Mouse (Mus musculus): ENCODE results near the gene Sdr39u1. TPM values are rescaled to one million over a fixed set of nuclear protein-coding genes. Genes with fewer than 3 reads are reported as not detected.

Sdr39u1 gene
- total RNA-seq (2015) (11.7 and 18.2 TPM in 2 replicates), total RNA-seq (2017) (4.2 and 6.9 TPM in 2 replicates)

GRCm38 (mm10) chr14:55899701-55900413 is at the start of gene Sdr39u1:
TSS of gene Sdr39u1 (minus strand) at chr14:55900293.
- ATAC-seq (replicated peaks; ENCODE audit: poor library complexity), result peak; percentile 96

DNA sequence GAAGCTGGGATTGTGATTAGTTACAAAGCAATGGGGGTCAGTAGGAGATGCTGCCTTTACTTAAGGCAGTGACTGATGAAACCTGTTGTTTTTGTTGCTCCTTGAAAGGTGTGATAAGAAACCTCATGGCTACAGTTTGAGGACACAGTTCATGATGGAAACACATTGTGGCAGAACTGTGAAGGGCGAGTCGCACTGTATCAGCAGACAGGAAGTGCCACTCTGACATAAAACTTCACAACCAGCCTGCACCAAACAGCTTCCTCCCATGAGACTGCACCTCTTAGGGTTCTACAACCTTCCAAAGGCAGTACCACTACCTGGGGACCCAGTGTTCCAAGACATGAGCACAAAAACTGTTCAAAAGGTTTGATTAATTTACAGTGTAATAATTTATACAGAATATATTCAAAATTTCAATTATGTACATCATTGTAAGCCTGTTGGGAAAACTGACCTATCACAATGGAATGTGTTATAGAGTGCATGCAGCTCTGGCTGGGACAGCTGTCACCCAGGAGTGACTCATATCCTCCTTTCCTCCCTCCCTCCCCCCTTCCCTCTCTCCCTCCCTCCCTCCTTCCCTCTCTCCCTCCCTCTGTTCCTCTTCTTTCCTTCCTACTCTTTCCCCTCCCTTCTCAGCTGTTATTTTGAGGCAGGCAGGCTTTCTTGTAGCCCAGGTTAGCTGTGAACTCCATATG is 46.3 kb upstream of the Sdr39u1 start:
- ATAC-seq (replicated peaks; ENCODE audit: poor library complexity), result peak; percentile 42

- no peak for ATAC-seq (replicated peaks; ENCODE audit: poor library complexity)
Observed at GRCm38 (mm10) chr14:55944575-55944974, 44.5 kb upstream of the Sdr39u1 start, which contains the start of gene Cma1. TSS of gene Cma1 (minus strand) at chr14:55944675.

DNA sequence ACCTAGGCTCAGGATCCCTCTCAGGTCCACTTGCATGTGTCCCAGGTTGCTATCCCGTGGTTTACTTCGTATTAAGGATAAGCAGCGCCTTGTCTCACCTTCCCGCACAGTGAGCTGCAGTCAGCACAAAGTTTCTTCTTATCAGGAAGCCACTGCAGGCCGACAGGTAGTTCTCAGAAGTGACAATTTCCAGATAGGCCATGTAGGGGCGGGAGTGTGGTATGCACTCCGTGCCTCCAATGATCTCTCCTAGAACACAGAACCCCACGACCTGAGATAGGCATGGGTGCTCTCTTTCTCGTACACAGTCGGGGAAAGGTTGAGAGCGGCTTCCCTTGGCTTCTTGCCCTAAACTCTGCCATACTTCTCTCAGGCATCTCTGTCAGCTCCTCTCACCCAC is 43.5 kb upstream of the Sdr39u1 start:
- peak; percentile 20; the same call in 1 of the 2 replicates for ATAC-seq (replicated peaks; ENCODE audit: poor library complexity)

DNA sequence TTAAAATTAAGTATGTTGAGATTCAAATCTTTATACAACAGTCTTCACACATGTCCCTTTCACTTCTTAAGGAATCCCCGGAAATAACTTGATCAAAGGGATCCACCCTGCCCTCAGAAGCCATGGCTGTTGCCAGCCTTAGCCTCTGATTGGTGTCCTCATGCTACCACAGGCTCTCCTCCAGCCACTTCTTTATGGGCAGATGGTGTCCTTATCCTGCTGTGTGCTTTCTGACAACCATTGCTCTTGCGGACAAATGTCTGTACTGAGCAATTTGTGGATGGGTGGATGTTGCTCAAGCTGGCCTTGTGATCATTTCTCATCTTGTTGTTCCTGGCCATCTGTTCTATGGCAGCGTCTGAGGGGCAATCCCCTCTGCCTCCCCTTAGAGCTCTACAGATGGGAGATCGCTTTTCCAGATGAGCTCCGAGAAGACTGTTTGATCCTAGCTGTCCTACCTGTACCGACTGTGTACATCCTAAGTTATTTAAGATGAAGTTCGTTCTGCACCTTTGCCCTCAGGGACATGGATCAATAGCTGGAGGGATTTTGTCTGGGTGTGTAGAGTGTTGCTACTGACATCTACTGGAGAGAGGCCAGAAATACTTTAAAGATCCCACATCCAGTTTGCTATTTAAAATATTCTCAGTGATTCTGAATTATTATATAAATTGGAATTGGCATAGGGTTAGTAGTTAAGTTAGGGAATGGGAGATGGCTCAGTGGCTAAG is 40.1 kb upstream of the Sdr39u1 start:
- ATAC-seq (replicated peaks; ENCODE audit: poor library complexity), result no peak

GRCm38 (mm10) chr14:55933586-55933985 is 33.5 kb upstream of the Sdr39u1 start:
- no peak; the same call in 1 of the 2 replicates for ATAC-seq (replicated peaks; ENCODE audit: poor library complexity)

GRCm38 (mm10) chr14:55929263-55929997 is 29.3 kb upstream of the Sdr39u1 start:
- ATAC-seq (replicated peaks; ENCODE audit: poor library complexity), result 0 out of 2 replicates have a peak, but pooled peaks have one; percentile 24

- ATAC-seq (replicated peaks; ENCODE audit: poor library complexity), result peak; percentile 19; the same call in 1 of the 2 replicates
Observed at GRCm38 (mm10) chr14:55926847-55927246, 26.8 kb upstream of the Sdr39u1 start.

DNA sequence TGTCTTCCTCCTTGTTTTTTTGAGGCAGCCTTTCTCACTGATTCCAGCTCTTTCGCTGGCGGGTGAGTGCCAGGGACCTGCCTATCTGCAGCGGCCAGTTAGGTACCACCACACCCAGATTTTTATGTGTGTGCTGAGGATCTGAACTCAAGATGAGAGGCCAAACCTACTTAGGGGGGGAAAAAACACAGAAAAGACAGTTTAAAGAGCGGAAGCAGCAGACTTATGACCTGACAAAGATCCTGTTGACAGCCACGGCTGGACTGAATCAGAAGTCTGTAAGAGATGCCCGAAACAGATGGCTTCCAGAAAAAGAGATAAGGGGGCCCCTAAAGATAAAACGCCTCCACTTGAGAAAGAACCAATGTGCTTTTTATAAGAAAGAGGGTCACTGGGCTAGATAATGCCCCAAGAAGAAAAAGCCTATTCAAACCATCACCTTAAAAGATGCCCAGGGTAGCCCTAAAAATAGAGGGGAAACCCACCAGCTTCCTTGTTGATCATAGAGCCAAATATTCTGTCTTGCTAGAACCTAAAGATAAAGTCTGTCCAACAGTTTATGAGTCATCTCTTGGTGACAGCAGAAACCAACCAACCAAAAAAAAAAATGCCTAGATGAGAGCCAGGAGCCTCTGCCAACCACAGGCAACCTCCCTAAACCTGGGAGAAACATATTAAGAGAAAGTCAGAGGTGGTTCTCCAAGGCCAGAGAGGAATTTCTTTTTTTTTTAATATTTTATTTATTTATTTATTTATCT is 22.6 kb upstream of the Sdr39u1 start:
- ATAC-seq (replicated peaks; ENCODE audit: poor library complexity), result peak; percentile 78

DNA sequence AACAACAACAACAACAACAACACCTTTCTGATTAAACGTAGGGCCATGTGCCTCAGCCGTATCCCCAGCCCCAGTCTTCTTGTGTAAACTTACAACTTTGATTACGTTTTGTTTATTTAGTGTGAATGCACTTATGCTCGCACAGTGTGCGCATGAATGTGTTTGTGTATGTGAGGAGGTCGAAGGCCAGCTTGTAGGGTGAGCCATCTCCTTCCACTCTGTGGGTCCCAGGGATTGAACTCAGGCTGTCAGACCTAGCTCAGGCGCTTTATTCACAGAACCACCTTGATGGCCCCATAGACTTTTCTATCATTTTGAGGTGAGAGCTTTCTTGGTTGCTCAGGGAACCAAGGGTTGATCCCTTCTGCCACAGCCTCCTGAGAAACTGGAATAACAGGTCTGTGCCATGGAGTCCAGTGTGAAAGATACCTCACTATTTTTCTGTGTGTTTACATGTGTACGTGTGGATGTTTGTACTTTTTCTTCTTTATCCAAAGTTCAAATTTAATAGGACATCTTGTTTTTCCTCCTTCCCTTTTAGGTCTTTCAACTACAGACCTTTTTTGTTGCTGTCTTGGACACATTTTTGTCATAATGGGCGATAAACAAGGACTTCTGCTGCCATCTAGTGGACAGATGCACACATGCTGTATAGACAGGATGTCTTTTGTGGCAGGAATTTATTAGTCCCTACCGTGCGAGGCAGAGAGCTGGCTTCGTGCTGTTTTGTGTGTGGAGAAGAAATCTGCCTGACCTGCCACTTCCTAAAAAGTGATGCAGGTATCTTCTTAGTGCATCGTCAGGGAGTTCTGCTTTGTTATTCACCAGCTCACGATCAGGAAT is 18.4 kb upstream of the Sdr39u1 start:
- ATAC-seq (replicated peaks; ENCODE audit: poor library complexity), result peak; percentile 79

DNA sequence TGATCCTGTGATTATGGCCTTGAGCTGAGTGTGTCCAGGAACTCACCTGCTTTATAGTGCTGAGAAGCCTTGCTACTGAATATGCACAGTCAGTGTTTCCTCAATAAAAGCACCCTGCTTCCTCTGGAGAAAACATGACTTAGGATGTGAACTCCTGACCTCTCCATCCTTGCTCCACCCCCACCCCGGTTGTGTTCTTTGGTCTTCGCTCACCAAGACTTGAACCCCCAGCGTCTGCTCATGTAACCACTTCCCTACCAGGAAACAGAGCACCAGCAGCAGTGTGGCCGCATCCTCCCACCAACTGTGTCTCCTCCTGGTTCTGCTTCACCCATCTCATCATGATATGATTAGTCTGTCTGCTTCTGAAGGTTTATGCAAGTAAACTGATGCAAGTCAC is 13.3 kb upstream of the Sdr39u1 start:
- 0 out of 2 replicates have a peak, but pooled peaks have one; percentile 14 for ATAC-seq (replicated peaks; ENCODE audit: poor library complexity)

DNA sequence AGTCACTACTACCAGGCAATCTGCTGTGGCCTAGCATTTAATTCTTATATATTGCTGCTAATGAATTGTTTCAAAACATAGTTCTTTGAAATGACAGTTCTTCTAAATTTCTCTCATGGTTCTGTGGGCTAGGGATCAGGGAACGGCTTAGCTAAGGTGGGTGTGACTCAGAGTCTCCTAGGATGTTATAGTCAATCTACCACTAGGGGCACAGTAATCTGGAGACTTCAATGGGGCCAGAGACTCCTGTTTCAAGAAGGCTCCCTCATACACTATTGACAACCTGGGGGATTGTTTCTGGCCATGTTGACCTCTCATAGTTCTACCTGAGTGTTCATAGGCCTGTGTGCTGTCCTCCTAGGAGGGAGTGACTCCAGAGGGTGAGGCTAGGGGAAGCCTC is 5.4 kb upstream of the Sdr39u1 start:
- peak; percentile 68 for ATAC-seq (replicated peaks; ENCODE audit: poor library complexity)

DNA sequence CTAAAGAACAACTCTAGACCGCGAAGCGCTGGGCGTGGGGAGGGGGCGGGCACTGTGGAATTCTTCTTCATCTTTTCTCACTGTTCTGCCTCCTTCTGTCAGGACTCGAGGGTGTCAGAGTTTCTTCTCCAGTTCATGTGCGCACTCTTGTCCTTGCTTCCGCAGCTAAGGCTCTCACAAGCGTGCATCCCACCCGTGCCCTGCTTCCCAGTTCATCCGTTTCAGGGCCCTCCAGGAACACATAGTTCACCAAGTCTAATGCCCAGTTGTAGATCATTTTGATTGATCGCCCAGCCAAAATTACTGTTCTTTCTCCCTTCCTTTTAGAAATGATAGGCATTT is 292 bp upstream of the Sdr39u1 start:
- peak; percentile 9; the same call in 1 of the 2 replicates for ATAC-seq (replicated peaks; ENCODE audit: poor library complexity)

GRCm38 (mm10) chr14:55898947-55899346 is 1.1 kb downstream of the Sdr39u1 start:
- ATAC-seq (replicated peaks; ENCODE audit: poor library complexity), result no peak

- no peak for ATAC-seq (replicated peaks; ENCODE audit: poor library complexity)
Observed at GRCm38 (mm10) chr14:55897671-55898070, 2.4 kb downstream of the Sdr39u1 start.

DNA sequence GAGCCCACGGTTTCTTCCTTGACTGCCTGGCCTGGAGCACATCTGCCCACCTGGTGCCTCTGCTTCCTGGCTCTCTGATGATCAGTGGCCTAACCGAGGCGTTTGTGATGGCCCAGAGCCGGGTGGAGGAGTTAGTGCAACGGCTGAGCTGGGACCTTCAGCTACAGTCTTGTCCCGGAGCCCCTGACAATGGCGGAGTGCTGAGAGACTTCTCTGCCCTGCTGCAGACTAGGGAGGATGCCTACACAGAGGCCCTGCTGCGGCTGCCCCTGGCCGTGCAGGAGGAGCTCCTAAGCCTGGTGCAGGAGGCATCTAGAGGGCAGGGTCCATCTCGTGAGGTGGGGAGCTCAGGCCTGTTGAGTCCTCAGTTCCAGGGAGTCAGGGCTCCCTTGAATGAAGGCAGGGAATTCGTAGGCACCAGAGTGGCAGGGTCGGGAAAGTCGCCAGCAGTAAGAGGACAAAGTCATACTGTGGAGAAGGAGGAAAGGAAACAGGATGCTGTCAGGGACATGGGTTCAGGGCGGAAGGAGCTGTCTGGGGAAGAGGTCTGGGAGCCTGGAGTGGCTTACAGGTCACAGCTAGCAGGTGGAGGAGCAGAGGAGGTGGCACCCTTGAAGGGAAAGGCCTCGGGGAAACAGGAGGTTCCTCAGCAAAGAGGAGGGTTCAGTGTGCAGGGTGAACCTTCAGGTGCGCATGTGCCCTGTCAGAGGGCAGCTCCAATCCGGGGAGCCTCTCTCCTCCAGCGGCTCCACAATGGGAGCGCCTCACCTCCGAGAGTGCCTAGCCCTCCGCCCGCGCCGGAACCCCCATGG is 13.3 kb downstream of the Sdr39u1 start:
- no peak for ATAC-seq (replicated peaks; ENCODE audit: poor library complexity)

DNA sequence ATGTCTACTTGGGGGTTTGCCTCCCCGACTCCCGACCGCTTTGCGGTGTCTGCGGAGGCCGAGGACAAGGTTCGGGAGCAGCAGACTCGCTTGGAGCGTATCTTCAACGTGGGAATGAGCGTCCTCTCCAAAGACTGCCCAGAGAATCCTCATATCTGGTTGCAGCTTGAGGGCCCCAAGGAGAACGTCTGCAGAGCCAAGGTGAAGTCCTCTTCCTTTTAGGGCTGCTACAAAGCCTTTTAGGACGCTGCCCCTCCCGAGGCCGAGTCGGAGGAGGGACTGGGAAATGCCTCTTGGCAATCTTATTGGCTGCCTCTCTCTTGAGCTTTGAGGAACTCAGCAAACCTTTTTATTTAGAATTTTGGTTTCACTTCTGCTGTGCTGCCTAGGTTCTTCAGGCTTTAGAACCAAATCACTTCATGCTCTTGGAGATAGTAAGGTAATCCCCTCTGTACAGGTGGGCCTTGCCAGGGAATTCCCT is 14.3 kb downstream of the Sdr39u1 start:
- ATAC-seq (replicated peaks; ENCODE audit: poor library complexity), result peak; percentile 60
